Mouse (Mus musculus): Measurements from ENCODE around the gene Ldah. TPM values are rescaled to one million over a fixed set of nuclear protein-coding genes. Genes with fewer than 3 reads are reported as not detected.
"Not testable (repeated sequence)": the region's sequence is repeated elsewhere in the genome, so short reads cannot be mapped to it uniquely, and the experiment has no call there.

Gene Ldah
- polyA plus RNA-seq (2016; fragmentation: Nextera tagmentation; extraction: Ambion mirVana): 56.0 and 64.5 TPM in 2 replicates

DNA sequence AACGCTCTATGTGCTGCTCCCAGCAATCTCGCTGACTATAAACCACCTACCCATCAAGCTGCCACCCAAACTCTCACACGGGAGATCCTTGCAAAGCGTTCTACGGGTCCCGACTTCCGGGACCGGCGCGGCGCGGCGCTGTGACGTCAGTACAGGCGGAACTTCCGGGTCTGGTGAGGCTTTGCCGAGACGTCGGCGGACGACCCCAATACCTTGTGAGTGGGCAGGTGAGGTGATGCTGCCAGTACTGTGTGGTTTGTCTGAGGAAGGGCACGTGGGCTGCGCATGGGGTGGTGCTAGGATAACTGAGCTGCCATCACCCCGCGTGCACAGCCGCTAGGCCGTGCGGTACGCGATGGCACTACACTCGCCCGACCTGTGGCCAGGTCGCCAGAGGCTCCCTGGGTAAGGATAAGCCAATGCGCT, at the start of gene Ldah:
Gene Ldah, plus strand, starts transcription at position 130 of the 426 bp plus-strand sequence.
- Histone ChIP-seq H3K9ac (peak within 1 kb of the TSS; percentile 80), H3K9me3 (replicated peaks) (no peaks in the 10 kb centered on the region), H3K4me3 (peak within 1 kb of the TSS; percentile 83), H3K27me3 (replicated peaks) (no peaks in the 10 kb centered on the region), H3K27ac (ENCODE audit: poor library complexity, severe bottlenecking) (peak within 1 kb of the TSS; percentile 10; the same call in 1 of the 2 replicates), H3K4me1 (replicated peaks) (0 out of 2 replicates have a peak, but pooled peaks cover 2% of the 10 kb centered on the region), H3K4me2 (peak within 1 kb of the TSS; percentile 66), H3K36me3 (peaks cover 2% of the 10 kb centered on the region; the same call in 1 of the 2 replicates)
- peak; percentile 92 for ATAC-seq (ENCODE audit: insufficient number of reproducible peaks, low FRiP score)
- under 1% methylated on average over 34 of the region's 34 CpGs for WGBS

DNA sequence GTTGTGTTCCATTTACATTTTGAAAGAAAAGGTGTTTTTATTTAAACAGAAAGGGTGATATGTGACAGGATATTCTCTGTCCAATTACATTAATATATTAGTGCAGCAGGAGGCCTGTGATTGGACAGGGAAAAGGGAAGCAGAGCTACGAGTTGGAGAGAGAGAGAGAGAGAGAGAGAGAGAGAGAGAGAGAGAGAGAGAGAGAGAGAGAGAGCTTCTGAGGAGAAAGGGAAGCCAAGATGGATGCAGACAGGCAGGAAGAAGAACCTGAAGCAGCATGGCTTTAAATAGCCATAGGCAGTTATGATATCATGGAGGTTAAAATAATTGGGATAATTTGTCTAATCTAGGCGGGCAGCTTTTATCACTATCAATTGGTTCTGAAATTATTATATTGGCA, 40.2 kb upstream of the Ldah start:
- H3K4me1 ChIP-seq (replicated peaks): no peaks in the 10 kb centered on the region
- H3K4me2 ChIP-seq: no peak overlapping the region
- no peak overlapping the region for H3K27ac ChIP-seq (ENCODE audit: poor library complexity, severe bottlenecking)
- 61% methylated on average over 2 of the region's 2 CpGs for WGBS
- H3K9ac ChIP-seq: no peak overlapping the region
- no peak for ATAC-seq (ENCODE audit: insufficient number of reproducible peaks, low FRiP score)
- no peaks in the 10 kb centered on the region for H3K36me3 ChIP-seq
- H3K4me3 ChIP-seq: no peak overlapping the region
- H3K27me3 ChIP-seq (replicated peaks): no peaks in the 10 kb centered on the region
- no peaks in the 10 kb centered on the region for H3K9me3 ChIP-seq (replicated peaks)

DNA sequence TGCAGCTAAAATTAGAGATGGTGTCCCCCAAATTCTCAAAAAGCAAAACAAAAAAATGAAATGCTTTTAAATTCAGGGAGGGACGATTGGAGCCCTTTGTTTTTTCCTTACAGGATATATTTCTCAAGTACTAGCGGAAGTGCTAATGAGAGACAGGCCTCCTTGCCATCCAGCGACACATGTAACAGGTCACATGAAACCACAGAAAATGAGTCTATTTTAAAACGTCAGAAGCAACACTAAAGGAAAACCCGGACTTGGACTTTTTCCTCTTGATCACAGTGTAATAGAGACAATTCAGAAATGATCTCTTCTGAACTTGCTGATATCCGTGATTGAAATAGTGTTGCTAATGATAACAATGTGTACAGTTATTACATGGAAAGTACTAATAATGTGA, 27.0 kb upstream of the Ldah start:
- WGBS: 64% methylated on average over 6 of the region's 6 CpGs
- no peaks in the 10 kb centered on the region for H3K9me3 ChIP-seq (replicated peaks)
- no peaks in the 10 kb centered on the region for H3K36me3 ChIP-seq
- no peaks in the 10 kb centered on the region for H3K4me1 ChIP-seq (replicated peaks)
- ATAC-seq (ENCODE audit: insufficient number of reproducible peaks, low FRiP score): no peak
- no peak overlapping the region for H3K4me2 ChIP-seq
- H3K4me3 ChIP-seq: no peak overlapping the region
- no peak overlapping the region for H3K27ac ChIP-seq (ENCODE audit: poor library complexity, severe bottlenecking)
- no peaks in the 10 kb centered on the region for H3K27me3 ChIP-seq (replicated peaks)
- no peak overlapping the region for H3K9ac ChIP-seq

DNA sequence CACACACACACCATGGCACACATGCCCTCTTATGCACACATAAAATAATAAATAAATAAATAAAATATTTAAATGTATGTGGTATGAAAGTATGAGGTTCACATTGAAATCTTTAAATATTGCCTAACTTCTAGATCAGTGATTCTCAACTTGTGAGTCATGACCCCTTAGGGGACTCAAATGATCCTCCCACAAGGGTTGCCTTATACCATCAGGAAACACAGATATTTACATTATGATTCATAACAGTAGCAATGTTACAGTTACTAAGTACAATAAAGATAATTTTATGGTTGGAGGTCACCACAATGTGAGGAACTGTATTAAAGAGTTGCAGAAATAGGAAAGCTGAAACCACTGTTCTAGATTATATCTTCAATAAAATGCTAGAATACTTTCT, 26.2 kb upstream of the Ldah start:
- Histone ChIP-seq H3K36me3 (no peaks in the 10 kb centered on the region), H3K4me3 (no peak overlapping the region), H3K4me2 (no peak overlapping the region), H3K27me3 (replicated peaks) (no peaks in the 10 kb centered on the region), H3K9ac (no peak overlapping the region), H3K4me1 (replicated peaks) (no peaks in the 10 kb centered on the region), H3K27ac (ENCODE audit: poor library complexity, severe bottlenecking) (no peak overlapping the region), H3K9me3 (replicated peaks) (no peaks in the 10 kb centered on the region)
- no peak for ATAC-seq (ENCODE audit: insufficient number of reproducible peaks, low FRiP score)

DNA sequence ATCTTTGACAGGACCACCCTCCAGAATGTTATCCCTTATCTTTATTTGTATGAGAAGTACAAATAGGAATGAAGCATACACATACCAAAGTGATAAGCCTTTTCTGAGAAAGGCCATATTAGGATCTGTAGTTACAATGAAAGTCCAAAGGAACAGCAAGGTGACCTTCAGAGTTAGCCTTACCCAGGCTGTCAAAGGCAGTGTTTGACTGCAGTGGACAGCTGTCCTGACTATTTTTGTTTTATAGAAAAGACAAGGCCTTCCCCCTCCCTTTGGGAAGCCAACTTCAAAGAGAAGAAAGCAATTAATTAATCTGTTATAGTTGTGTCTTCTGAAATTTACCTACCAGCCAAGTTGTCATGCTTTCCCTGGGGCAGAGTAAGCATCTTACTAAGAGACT, 23.4 kb upstream of the Ldah start:
- H3K4me1 ChIP-seq (replicated peaks): no peaks in the 10 kb centered on the region
- H3K27me3 ChIP-seq (replicated peaks): no peaks in the 10 kb centered on the region
- 0 out of 2 replicates have a peak, but pooled peaks have one; percentile 39 for ATAC-seq (ENCODE audit: insufficient number of reproducible peaks, low FRiP score)
- no peak overlapping the region for H3K4me3 ChIP-seq
- no peak overlapping the region for H3K4me2 ChIP-seq
- H3K9ac ChIP-seq: no peak overlapping the region
- 0 out of 2 replicates have a peak, but pooled peaks cover 4% of the 10 kb centered on the region for H3K9me3 ChIP-seq (replicated peaks)
- H3K36me3 ChIP-seq: no peaks in the 10 kb centered on the region
- peak overlapping the region; percentile 51; the same call in 1 of the 2 replicates for H3K27ac ChIP-seq (ENCODE audit: poor library complexity, severe bottlenecking)

DNA sequence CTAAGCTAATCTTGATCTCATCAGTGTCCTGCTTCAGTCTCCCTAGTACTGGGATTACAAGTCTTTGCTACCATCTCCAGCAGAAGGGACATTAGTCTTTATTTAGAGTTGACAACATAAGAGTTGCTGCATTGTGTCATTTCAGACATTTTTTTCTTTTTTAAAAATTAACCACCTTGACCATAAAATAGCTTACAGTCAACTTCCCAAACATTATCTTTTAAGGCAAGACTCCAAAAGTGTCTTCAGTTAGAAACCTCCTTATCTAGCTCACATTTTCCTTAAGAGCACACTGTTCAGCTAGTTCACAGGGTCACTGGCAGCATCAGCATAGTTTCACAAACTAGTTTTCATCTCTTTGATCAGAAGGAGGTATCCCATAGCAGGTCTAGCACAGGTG, 19.7 kb upstream of the Ldah start:
- 0 out of 2 replicates have a peak, but pooled peaks cover 4% of the 10 kb centered on the region for H3K9me3 ChIP-seq (replicated peaks)
- H3K4me2 ChIP-seq: no peak overlapping the region
- no peaks in the 10 kb centered on the region for H3K36me3 ChIP-seq
- no peak for ATAC-seq (ENCODE audit: insufficient number of reproducible peaks, low FRiP score)
- H3K27me3 ChIP-seq (replicated peaks): no peaks in the 10 kb centered on the region
- no peaks in the 10 kb centered on the region for H3K4me1 ChIP-seq (replicated peaks)
- H3K4me3 ChIP-seq: no peak overlapping the region
- H3K9ac ChIP-seq: no peak overlapping the region
- H3K27ac ChIP-seq (ENCODE audit: poor library complexity, severe bottlenecking): no peak overlapping the region

DNA sequence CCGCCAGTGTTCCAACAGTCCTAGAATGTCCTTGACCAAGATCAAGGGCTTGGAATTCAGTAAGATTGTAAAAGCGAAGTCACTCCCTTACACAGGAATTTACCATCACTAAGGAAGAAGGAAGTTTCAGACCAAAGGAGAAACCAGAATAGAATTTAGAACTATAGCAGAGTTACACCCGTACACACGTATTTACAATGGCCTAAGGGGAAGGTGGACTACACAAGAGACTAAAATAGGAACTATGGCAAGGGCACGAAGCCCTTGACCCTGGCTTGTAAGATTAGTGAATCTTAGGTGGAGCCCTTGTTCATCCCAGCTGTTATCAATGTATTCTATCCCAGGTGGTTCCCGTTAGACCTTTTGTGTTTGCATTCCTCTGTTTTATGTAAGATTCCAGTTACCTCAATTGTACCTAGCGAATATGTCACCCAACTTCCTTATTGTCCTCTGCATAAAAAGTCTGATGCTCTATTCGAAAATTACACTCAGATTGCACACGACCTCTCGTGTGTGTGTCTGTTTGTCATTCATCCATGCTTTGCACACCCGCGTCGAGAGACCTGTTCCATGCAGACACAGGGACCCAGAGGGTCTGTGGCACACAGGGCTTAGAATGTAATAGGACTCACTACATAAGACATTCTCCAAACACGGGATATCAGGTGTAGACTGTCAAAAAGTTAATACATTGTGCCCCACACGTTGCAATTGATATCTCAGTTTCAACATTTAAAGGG, 18.9 kb upstream of the Ldah start:
- H3K4me1 ChIP-seq (replicated peaks); ATAC-seq (ENCODE audit: insufficient number of reproducible peaks, low FRiP score): not testable (repeated sequence)

DNA sequence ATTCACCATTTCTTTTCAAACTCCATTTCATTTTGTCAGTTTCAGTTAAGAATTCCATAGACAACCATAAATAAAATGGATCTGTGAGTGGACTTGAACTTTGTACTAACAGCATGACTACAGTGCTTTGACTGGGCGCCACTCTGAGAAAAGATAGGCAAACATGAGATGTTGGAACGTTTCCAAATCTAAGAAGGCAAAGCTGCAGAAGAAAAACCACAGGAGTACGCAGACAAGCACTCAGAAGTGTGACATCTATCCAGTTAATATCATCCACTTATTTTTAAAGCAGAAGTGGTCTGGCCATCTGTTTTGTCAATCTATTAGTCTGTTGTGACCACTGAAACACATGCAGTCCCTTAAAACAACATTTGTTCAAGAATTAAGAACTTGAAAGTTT, 18.2 kb upstream of the Ldah start:
- H3K4me1 ChIP-seq (replicated peaks): no peaks in the 10 kb centered on the region
- ATAC-seq (ENCODE audit: insufficient number of reproducible peaks, low FRiP score): no peak
- 0 out of 2 replicates have a peak, but pooled peaks cover 4% of the 10 kb centered on the region for H3K9me3 ChIP-seq (replicated peaks)
- 49% methylated on average over 3 of the region's 3 CpGs for WGBS
- H3K36me3 ChIP-seq: no peaks in the 10 kb centered on the region
- no peak overlapping the region for H3K9ac ChIP-seq
- H3K27me3 ChIP-seq (replicated peaks): no peaks in the 10 kb centered on the region
- H3K4me2 ChIP-seq: no peak overlapping the region
- H3K27ac ChIP-seq (ENCODE audit: poor library complexity, severe bottlenecking): no peak overlapping the region
- H3K4me3 ChIP-seq: no peak overlapping the region

More for the DNA sequence above, 18.9 kb upstream of the Ldah start:
- not testable (repeated sequence) for H3K36me3 ChIP-seq; H3K27ac ChIP-seq (ENCODE audit: poor library complexity, severe bottlenecking); H3K4me2 ChIP-seq; H3K9me3 ChIP-seq (replicated peaks); H3K27me3 ChIP-seq (replicated peaks); H3K9ac ChIP-seq; H3K4me3 ChIP-seq
- WGBS: 78% methylated on average over 15 of the region's 15 CpGs

DNA sequence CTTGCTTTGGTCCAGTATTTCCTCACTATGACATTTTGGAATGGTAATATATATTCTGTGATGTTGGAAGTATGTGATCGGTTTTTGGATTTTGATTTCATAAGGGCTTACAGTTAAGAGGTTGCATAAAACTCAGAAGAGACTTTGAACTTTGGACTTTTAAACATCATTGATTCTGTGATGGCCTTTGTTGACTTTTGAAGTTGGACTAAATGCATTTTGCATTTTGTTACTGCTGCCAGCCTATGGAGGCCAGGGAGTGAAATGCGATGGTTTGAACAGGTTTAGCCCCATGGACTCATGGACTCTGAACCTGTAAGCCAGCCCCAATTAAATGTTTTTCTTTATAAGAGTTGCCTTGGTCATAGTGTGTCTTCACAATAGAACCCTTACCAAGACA, 2.2 kb upstream of the Ldah start:
- H3K36me3 ChIP-seq: no peaks in the 10 kb centered on the region
- H3K27me3 ChIP-seq (replicated peaks): no peaks in the 10 kb centered on the region
- no peak overlapping the region for H3K9ac ChIP-seq
- H3K9me3 ChIP-seq (replicated peaks): no peaks in the 10 kb centered on the region
- 72% methylated on average over 2 of the region's 2 CpGs for WGBS
- ATAC-seq (ENCODE audit: insufficient number of reproducible peaks, low FRiP score): no peak
- no peak overlapping the region for H3K4me3 ChIP-seq
- H3K4me1 ChIP-seq (replicated peaks): 0 out of 2 replicates have a peak, but pooled peaks cover 2% of the 10 kb centered on the region
- no peak overlapping the region for H3K27ac ChIP-seq (ENCODE audit: poor library complexity, severe bottlenecking)
- H3K4me2 ChIP-seq: no peak overlapping the region

DNA sequence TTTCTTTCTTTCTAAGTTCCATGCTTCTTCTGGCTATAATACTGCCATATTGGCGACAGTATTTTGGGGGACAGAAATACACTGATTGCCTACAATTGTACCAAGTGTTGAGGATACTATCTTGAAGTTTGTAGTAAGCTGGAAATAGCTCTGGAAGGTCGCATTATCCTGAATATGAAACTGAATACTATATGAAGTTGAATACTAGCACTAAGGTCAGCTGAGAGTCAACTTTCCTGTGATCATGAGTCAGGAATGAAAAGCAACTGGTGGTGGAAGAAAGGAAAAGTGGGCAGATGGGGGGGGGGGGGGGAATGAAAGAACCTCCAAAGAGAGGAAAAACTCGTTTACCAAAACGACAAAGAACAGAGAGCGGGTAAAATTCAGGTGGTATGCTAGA, 329 bp upstream of the Ldah start:
- peak overlapping the region; percentile 10; the same call in 1 of the 2 replicates for H3K27ac ChIP-seq (ENCODE audit: poor library complexity, severe bottlenecking)
- H3K4me3 ChIP-seq: peak overlapping the region; percentile 83
- 0 out of 2 replicates have a peak, but pooled peaks cover 2% of the 10 kb centered on the region for H3K4me1 ChIP-seq (replicated peaks)
- ATAC-seq (ENCODE audit: insufficient number of reproducible peaks, low FRiP score): peak; percentile 25; the same call in 1 of the 2 replicates
- WGBS: 17% methylated on average over 5 of the region's 5 CpGs
- H3K9me3 ChIP-seq (replicated peaks): no peaks in the 10 kb centered on the region
- peak overlapping the region; percentile 80; the same call in 1 of the 2 replicates for H3K9ac ChIP-seq
- H3K36me3 ChIP-seq: no peaks in the 10 kb centered on the region
- no peaks in the 10 kb centered on the region for H3K27me3 ChIP-seq (replicated peaks)
- H3K4me2 ChIP-seq: peak overlapping the region; percentile 66

DNA sequence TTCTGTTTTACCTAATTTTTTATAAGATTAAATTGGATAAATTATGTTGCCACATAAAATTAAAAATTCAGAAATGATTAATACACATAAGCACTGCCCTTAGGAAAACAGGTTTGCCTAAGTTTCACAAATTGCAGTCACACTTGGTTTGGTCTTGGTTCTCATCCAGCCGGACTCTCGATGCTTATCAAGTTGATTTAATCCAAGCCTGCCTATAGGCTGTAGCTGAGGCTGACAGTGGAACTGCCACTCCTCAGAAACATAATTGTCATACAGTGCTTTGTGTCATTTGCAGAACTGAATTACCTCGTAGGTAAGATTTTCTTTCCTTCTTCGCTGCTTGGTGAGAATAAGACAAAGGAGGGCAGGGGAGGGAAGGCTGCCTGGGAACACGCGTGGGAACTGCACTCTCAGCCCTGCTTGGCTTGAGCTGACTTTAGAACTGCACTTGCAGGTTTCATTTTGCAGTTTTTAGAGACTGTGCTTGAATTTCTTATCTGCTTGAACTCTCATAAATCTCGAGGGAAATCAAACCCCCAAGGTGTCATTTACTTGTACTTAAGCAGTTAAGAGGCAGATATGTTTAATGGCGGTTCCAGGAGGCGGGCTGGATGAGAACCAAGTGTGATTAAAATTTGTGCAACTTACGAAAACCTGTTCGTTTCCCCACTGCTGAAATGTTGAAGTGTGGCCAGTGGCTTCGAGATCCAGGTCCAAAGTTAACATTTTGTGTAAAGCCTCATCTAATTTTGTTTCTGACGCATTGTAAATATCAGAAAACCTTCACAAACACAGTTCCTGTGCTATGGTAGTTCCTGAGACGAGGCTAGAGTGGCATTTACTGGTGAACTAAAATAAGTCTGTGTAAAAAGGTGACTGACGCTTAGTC, 8.7 kb downstream of the Ldah start:
- ATAC-seq (ENCODE audit: insufficient number of reproducible peaks, low FRiP score): no peak
- Histone ChIP-seq H3K36me3 (peaks cover 9% of the 10 kb centered on the region; the same call in 1 of the 2 replicates), H3K9me3 (replicated peaks) (no peaks in the 10 kb centered on the region), H3K27ac (ENCODE audit: poor library complexity, severe bottlenecking) (no peak overlapping the region), H3K4me1 (replicated peaks) (peaks cover 7% of the 10 kb centered on the region; the same call in 1 of the 2 replicates), H3K4me3 (no peak overlapping the region), H3K9ac (no peak overlapping the region), H3K4me2 (no peak overlapping the region), H3K27me3 (replicated peaks) (no peaks in the 10 kb centered on the region)
- 74% methylated on average over 15 of the region's 15 CpGs for WGBS

Data from heart, embryonic 12.5 days (tissue).